Mouse (Mus musculus): ENCODE results near the gene Nt5c3.

The Nt5c3 gene

GRCm38 (mm10) chr6:56923726-56924707 is at the start of gene Nt5c3, which contains the start of gene Vmn1r4:
Gene Nt5c3 (minus strand): TSS chr6:56923932.
Gene Vmn1r4 (plus strand): TSS chr6:56924015.
- peak; percentile 93 for DNase-seq (ENCODE audit: low spot score)

- DNase-seq (ENCODE audit: low spot score) = no peak
These were observed 46.2 kb upstream of the Nt5c3 start, which contains the start of gene Vmn1r5 for GRCm38 (mm10) chr6:56969973-56970372. Gene Vmn1r5 (plus strand): TSS chr6:56970273.

GRCm38 (mm10) chr6:56956436-56956835 is 32.7 kb upstream of the Nt5c3 start:
- no peak for DNase-seq (ENCODE audit: low spot score)

- no peak for DNase-seq (ENCODE audit: low spot score)
These were observed 10.6 kb upstream of the Nt5c3 start for GRCm38 (mm10) chr6:56934366-56934765.

DNA sequence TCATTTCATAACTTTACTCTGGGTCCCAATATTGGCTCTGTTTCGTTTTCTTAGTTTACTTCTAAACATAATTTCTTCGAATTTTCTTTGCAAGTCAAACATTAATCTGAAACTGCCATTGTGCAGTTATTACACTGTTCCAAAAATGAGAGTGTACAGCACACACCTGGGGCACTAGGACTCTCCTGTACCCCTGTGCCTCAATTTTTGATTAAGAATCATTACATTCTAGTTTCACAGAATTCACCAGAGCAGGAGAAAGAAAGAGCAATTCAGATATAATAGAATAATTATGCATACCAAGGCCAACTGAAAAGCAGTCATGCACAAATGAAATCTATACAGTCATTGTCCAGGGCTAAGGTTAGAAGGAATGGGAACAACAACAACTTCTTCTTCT is 8.7 kb upstream of the Nt5c3 start:
- no peak for DNase-seq (ENCODE audit: low spot score)

DNA sequence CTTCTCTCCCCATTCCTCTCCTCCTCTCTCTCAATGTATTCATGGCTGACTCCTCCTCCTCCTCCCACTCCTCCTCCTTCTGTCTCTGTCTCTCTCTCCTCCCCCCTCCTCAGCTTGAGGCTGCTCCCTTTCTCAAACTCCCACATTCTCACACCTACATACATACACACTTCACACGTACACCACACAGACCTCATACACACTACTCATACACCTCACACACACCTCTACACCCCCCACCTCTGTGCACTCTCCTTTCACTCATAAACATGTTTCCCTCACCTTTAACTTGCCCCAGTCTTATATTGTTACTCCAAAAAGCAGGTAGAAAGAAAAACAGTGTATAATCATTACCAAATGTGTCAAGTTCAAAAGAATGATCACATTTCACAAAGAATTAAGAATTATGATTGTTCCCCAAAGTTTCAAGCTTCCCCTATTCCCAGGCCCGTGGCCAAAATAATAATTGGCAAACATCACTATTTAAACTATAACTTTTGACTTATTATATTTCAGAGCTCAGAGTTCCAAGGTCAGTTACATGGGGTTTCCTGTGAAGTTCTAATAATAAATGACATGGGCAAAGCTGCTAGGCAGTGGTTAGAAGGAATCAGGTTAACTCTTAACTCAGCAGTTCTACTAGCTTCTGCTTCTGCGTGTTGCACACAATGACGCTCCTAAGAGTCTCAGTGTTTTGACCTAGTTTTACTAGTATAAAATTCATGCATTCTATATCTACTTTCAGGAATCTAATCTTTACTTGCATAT is 8.1 kb upstream of the Nt5c3 start:
- no peak for DNase-seq (ENCODE audit: low spot score)

GRCm38 (mm10) chr6:56923331-56923725 is 404 bp downstream of the Nt5c3 start:
- peak; percentile 20 for DNase-seq (ENCODE audit: low spot score)

- no peak for DNase-seq (ENCODE audit: low spot score)
These were observed 3.3 kb downstream of the Nt5c3 start for GRCm38 (mm10) chr6:56920222-56921092.

- no peak for DNase-seq (ENCODE audit: low spot score)
These were observed 4.2 kb downstream of the Nt5c3 start for GRCm38 (mm10) chr6:56919330-56920044.

GRCm38 (mm10) chr6:56917578-56918368 is 6.0 kb downstream of the Nt5c3 start:
- no peak for DNase-seq (ENCODE audit: low spot score)

DNA sequence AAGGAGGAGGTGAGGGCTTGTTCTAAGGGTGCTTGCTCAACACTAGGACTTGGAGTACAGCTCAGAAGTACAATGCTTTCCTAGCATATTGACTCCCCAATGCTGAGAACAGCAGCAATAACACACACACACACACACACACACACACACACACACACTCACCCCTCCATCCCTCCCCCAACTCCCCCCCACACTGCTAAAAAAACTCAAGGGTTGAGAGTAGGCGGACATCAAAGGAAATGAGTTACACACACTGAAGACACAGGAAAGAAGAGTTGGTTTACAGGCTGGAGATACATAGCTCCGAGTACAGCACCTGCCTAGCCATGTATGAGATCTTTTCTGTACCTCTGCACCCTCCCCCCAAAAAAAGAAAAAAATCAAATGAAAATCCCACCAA is 7.5 kb downstream of the Nt5c3 start:
- DNase-seq (ENCODE audit: low spot score) = no peak

GRCm38 (mm10) chr6:56913092-56913858 is 10.5 kb downstream of the Nt5c3 start:
- DNase-seq (ENCODE audit: low spot score) = no peak

GRCm38 (mm10) chr6:56910910-56911309 is 12.8 kb downstream of the Nt5c3 start:
- DNase-seq (ENCODE audit: low spot score) = no peak

- peak; percentile 67 for DNase-seq (ENCODE audit: low spot score)
These were observed 14.8 kb downstream of the Nt5c3 start for GRCm38 (mm10) chr6:56908912-56909311.

GRCm38 (mm10) chr6:56908397-56908796 is 15.3 kb downstream of the Nt5c3 start:
- no peak for DNase-seq (ENCODE audit: low spot score)

GRCm38 (mm10) chr6:56907973-56908372 is 15.8 kb downstream of the Nt5c3 start:
- no peak for DNase-seq (ENCODE audit: low spot score)

DNA sequence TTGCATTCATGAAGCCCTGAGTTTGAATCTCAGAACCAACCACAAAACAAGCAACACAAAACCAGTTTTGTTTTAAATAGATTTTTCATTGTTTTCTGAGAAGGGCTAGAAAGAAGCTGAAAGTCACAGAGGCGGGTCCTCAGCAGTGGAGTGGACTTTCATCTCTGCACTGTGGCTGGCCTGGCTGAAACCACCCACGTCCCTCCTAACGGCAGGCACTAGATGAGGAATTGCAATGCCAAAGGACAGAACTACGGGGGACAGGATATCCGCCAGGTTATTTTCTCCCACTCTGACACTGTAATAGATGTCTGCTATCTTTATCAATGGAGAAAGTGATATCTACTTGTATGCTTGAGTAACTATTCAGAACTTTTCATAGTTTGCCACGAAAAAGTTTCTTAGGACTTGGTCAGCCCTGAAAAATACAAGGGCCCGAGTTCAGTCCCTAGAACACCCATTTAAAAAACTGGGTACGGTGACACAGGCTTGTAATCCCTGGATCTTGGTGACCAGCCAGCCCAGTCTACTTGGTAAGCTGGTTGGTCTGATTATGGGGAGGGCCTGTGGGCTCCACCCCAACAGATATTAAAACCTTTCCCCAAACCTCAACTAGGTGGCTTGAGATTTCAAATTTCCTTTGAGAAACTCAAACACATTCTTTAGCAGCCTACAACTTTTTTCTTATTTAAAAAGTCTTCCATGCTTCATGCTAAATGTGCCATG is 17.4 kb downstream of the Nt5c3 start:
- DNase-seq (ENCODE audit: low spot score) = no peak

- DNase-seq (ENCODE audit: low spot score) = no peak
These were observed 18.2 kb downstream of the Nt5c3 start for GRCm38 (mm10) chr6:56905486-56905885.

- no peak for DNase-seq (ENCODE audit: low spot score)
These were observed 18.8 kb downstream of the Nt5c3 start for GRCm38 (mm10) chr6:56904982-56905381.
